Mouse (Mus musculus): ENCODE measurements around the gene Rasgef1c. TPM values are rescaled to one million over a fixed set of nuclear protein-coding genes. Genes with fewer than 3 reads are reported as not detected.
A peak's percentile ranks its signal among the peaks of the same experiment; 100 is the strongest.

The Rasgef1c gene
- total RNA-seq, 1 experiment from 2014 or later = 1.3 TPM

DNA sequence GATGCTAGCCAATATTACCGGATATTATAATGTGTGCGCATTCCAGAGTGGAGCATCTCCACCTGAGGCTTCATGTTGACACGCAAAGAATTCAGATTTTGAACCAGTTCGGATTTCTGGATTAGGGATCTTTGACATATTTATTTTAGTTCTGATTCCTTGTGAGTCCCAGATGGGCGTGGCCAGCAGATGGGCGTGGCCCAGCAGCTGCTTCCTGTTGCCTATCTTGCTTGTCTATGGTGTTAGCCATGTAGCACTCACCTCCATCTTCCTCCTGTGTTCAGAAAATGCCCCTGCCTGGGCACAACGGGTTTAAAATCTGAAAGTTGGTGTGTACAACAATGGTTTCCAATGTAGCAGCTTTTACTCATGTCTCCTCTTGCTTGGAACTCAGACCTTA is 24.5 kb downstream of the Rasgef1c start:
- no peak for DNase-seq

DNA sequence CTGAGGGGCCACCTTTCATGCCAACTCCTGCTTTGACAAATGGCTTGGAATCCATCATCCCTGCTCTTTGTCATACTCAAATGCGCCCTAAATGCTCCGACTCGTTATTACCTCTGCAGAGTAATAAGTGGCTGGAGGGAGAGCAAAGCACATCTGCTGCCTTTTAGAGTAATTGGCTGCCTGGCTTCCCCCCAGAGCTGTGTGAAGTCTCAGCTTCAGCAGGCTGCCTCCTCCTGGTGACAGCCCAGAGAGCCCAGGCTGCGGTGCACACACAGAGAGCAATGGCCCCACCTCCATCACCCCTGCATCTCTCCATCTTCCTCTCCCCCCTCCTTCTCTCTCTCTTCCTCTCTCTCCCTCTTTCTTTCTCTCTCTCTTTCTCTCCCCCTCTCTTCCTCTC is 25.5 kb downstream of the Rasgef1c start:
- peak; percentile 8 for DNase-seq

- DNase-seq = no peak
Observed at GRCm38 (mm10) chr11:49927670-49928069, 26.0 kb downstream of the Rasgef1c start.

GRCm38 (mm10) chr11:49931037-49931625 is 29.5 kb downstream of the Rasgef1c start:
- DNase-seq = peak; percentile 69

GRCm38 (mm10) chr11:49931853-49932252 is 30.2 kb downstream of the Rasgef1c start:
- DNase-seq = peak; percentile 66

GRCm38 (mm10) chr11:49933811-49934210 is 32.2 kb downstream of the Rasgef1c start:
- no peak for DNase-seq

- DNase-seq = no peak
Observed at GRCm38 (mm10) chr11:49934322-49934721, 32.7 kb downstream of the Rasgef1c start.

GRCm38 (mm10) chr11:49936458-49936857 is 34.8 kb downstream of the Rasgef1c start:
- no peak for DNase-seq

DNA sequence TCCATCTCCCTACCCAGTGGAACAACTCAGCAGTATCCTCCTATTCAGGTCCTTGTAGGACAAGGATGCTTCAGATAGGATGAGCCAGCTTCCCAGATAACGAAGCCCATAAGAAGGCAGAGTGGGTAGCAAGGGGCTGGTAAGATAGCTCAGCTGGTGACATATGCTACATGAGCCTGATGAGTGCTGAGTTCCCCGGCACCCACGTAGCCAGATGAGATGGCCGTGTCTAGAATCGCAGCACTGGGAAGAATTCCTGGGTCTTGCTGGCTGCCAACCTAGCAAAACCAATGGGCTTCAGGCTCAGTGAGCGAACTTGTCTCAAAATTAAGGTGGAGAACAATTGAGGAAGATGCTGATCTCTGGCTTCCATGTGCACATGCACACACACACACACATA is 36.1 kb downstream of the Rasgef1c start:
- DNase-seq = no peak

DNA sequence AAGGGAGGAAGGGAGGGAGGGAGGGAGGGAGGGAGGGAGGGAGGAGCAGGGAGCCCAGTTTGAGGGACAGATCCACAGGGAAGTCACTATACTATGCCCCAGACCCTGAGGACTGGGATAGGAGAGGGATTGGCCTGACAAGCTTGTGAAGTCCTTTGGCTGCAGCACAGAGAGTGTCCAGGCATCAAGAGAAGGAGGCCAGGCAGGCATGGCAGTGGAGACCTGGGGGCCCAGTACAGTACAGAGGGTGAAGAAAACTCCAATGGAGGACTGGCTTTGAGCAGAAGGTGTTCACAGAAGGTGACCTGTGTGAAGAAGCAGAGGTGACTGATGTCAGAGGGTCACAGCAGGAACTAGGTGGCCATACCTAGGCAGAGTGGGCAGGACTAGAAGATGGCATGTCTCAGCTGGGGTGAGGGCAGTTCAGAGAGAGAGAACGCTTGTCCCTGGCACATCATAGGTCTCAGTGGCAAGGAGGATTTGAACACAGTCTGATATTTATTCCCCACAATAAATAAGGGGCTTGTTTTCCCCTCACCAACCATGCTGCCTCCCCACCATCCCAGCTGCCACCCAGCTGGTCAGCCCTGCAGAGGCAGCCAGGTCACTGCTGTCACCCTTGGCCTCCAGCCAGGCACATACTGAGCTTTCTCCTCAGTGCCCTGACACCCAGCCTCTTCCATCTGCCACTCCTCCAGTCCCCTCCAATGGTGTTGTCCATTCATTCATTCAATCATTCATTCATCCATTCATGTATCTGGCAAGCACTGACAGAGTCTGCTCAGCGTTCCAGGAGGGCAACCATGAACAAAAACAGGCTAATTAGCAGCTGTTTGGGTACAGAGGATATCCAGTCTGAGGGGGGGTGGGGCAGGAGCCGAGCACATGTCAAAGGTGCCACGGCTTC is 36.9 kb downstream of the Rasgef1c start:
- DNase-seq = peak; percentile 45

- no peak for DNase-seq
Observed at GRCm38 (mm10) chr11:49942841-49943240, 41.2 kb downstream of the Rasgef1c start.

GRCm38 (mm10) chr11:49943901-49944300 is 42.3 kb downstream of the Rasgef1c start:
- DNase-seq = no peak

- DNase-seq = no peak
Observed at GRCm38 (mm10) chr11:49945726-49946125, 44.1 kb downstream of the Rasgef1c start.

DNA sequence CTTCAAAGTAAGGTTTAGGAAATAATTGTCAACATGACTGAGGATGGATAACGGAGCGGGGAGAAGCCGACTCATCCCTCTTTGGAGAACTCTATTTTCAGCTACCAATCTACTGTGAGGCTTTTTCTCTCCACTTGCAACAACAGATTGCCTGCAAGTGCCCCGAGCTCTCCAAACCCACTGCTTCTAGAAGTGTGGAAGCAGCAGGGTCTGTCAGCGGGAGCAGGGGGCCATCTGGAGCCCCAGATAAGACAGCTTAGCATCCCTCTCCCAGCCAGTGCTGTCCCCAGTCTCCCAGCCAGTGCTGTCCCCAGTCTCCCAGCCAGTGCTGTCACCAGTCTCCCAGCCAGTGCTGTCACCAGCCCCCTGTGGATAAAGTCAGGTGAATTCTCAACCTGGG is 48.2 kb downstream of the Rasgef1c start:
- no peak for DNase-seq

- DNase-seq = no peak
Observed at GRCm38 (mm10) chr11:49953616-49954015, 52.0 kb downstream of the Rasgef1c start.

GRCm38 (mm10) chr11:49955577-49956261 is 54.1 kb downstream of the Rasgef1c start:
- peak; percentile 84 for DNase-seq

DNA sequence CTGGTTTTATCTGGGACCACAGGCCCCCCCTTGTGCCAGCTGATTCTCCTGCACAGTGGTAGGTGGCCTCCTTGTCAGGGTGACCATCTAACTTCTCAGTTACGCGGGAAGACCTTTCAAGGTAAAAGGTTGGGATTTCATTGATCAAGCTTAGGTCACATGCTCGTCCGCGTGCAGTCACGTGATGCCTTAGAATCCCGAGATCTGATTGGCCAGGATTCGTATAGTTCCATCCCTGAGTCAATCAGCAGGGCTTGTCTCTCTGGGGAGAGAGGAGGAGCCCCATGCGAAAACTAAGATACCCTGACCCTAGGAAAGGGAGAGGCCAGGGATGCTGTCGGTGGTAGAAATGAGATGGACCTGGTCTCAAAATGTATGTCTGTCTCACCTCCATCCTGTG is 56.4 kb downstream of the Rasgef1c start:
- no peak for DNase-seq

GRCm38 (mm10) chr11:49961098-49961740 is 59.6 kb downstream of the Rasgef1c start:
- peak; percentile 71 for DNase-seq

DNA sequence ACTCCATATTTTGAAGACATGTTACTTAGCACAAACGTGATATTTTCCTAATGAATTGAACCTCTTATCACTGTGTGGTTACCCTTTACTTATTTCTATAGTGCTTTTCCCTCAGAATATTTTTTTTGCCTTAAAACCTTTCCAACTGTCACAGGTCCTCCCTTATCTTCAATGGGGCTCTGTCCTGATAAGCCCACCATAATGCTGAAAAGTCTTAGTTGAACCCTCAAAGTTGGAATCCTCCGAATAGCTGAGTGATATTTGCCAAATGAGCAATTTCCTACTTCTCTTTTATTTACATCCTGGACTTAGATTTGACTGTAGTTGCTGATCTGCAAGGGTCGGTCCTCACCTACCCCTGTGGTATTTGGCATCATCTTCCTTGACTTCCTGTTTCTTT is 63.7 kb downstream of the Rasgef1c start:
- DNase-seq = no peak

GRCm38 (mm10) chr11:49969692-49970091 is 68.1 kb downstream of the Rasgef1c start:
- no peak for DNase-seq

DNA sequence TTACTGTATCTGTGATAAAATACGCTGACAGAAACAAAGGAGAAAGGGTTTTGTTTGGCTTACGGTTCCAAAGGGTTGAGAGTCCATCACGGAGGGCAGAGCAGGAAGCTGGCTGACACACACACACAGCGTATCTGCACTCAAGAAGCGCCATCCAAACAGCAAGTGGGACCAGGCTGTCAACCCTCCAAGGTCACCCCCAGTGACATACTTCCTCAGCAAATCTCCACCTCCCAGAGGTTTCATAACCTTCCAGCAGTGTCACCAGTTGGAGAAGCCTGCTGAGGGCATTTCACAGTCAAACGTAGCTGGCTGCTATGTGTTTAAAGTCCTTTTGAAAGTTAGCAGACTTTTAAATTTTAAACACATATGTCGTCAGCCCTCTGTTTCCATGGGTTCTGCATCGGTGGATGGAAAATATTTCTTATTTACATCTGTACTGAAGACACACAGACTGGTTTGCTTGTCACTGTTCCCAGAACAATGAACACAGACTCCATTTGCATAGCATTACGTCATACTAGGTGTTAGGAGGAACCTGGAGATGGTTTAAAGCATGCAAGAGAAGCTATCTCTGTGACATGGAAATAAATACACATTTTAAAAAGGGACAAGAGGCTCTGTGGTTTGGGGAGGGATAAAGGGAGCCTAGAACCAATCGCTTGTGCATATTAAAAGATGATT is 72.2 kb downstream of the Rasgef1c start:
- DNase-seq = peak; percentile 25

- DNase-seq = no peak
Observed at GRCm38 (mm10) chr11:49974675-49975074, 73.0 kb downstream of the Rasgef1c start.
